In the genomic region with DNA sequence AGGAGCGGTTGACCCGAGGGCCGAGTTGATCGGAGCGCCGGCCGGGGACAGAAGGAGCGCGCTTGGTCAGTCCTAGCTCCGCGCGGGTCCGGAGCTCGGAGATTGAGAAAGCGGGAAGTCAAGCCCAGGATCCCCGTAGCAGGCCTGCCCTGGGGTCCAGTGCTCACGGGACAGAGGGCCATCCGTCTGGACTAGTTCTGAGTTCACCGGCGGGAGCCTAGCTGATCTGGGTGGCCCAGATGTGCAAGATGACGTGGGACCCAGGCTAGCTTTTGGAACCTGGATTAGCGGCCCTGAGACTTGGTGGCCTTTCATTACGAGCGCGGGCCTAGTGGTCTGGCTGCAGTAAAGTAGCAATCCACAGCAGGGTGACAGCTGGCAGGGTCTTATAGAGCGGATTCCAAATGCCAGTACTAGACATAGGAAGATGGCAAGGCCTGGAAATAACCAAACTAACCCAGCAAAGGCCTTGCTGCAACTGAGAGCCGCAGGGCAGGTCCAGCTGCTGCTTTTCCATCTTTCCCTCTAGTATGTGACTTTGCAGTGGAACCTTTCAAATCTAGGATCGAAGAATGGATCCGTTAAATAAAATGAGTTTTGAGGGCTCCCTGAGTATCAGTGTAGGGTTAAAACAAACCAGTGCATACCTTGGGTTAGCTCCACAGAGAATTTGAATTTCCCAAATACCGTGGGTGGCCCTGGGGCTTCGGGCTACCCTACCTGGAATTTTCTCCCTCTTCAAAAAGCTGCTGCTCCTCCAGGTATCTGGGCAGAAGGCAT, we compare ENCODE assay signal across 8 mouse cellular contexts. TPM values are rescaled to one million over a fixed set of nuclear protein-coding genes. Genes with fewer than 3 reads are reported as not detected.
DNase-seq lines count a peak whose midpoint lies in the region; ATAC-seq and TF ChIP-seq lines count a peak whose summit lies in the region.

No protein-coding gene starts in this region.

- intact Hi-C loops in left cerebral cortex, postnatal 4 days (cut with DNase I) = no loop called here

- no peaks in the 10 kb centered on the region for H3K4me1 ChIP-seq in liver, adult 2 months (ENCODE audit: control insufficient read depth, insufficient read depth, low read length)
- H3K4me1 ChIP-seq in embryonic facial prominence, embryonic 12.5 days = peaks cover 6% of the 10 kb centered on the region
- H3K4me1 ChIP-seq in hindbrain, postnatal 0 days (ENCODE audit: insufficient read depth, low read length) = 0 out of 2 replicates have a peak, but pooled peaks cover 6% of the 10 kb centered on the region
- peaks cover 16% of the 10 kb centered on the region for H3K4me1 ChIP-seq in midbrain, embryonic 15.5 days

- no peaks in the 10 kb centered on the region for H3K9me3 ChIP-seq in embryonic facial prominence, embryonic 12.5 days
- H3K9me3 ChIP-seq in hindbrain, postnatal 0 days (ENCODE audit: low read length) = no peaks in the 10 kb centered on the region
- H3K9me3 ChIP-seq in midbrain, embryonic 15.5 days = no peaks in the 10 kb centered on the region

- ATAC-seq in embryonic facial prominence, embryonic 12.5 days (ENCODE audit: insufficient number of reproducible peaks, insufficient read depth, low FRiP score, low TSS enrichment) = 0 out of 2 replicates have a peak, but pooled peaks have one; percentile 12
- ATAC-seq in hindbrain, postnatal 0 days = peak; percentile 37
- ATAC-seq in midbrain, embryonic 15.5 days (replicated peaks) = peak; percentile 43; the same call in 1 of the 2 replicates

- peak overlapping the region; percentile 32 for H3K9ac ChIP-seq in liver, adult 2 months (ENCODE audit: low read depth, low read length)
- no peak overlapping the region for H3K9ac ChIP-seq in embryonic facial prominence, embryonic 12.5 days
- H3K9ac ChIP-seq in hindbrain, postnatal 0 days (replicated peaks; ENCODE audit: low read length) = peak overlapping the region; percentile 38
- 0 out of 2 replicates have a peak overlapping the region, but pooled peaks have one; percentile 8 for H3K9ac ChIP-seq in midbrain, embryonic 15.5 days

- H3K79me2 ChIP-seq in liver, adult 2 months (ENCODE audit: control insufficient read depth, insufficient read depth, low read length) = no peaks in the 10 kb centered on the region

- peak overlapping the region; percentile 84 for H3K4me3 ChIP-seq in liver, adult 2 months (ENCODE audit: insufficient read depth, low read depth, low read length)
- H3K4me3 ChIP-seq in embryonic facial prominence, embryonic 12.5 days = peak overlapping the region; percentile 50
- peak overlapping the region; percentile 58 for H3K4me3 ChIP-seq in hindbrain, postnatal 0 days (ENCODE audit: low read length)
- H3K4me3 ChIP-seq in midbrain, embryonic 15.5 days = peak overlapping the region; percentile 50

- no peaks in the 10 kb centered on the region for H3K36me3 ChIP-seq in liver, adult 2 months (ENCODE audit: control insufficient read depth, insufficient read depth, low read length)
- no peaks in the 10 kb centered on the region for H3K36me3 ChIP-seq in embryonic facial prominence, embryonic 12.5 days
- H3K36me3 ChIP-seq in hindbrain, postnatal 0 days (ENCODE audit: insufficient read depth, low read length) = no peaks in the 10 kb centered on the region
- no peaks in the 10 kb centered on the region for H3K36me3 ChIP-seq in midbrain, embryonic 15.5 days (replicated peaks)

- H3K27me3 ChIP-seq in liver, adult 2 months (ENCODE audit: control insufficient read depth, insufficient read depth, low read length) = peaks cover 13% of the 10 kb centered on the region
- peaks cover 85% of the 10 kb centered on the region for H3K27me3 ChIP-seq in embryonic facial prominence, embryonic 12.5 days
- peaks cover 86% of the 10 kb centered on the region for H3K27me3 ChIP-seq in hindbrain, postnatal 0 days (ENCODE audit: insufficient read depth, low read length)
- H3K27me3 ChIP-seq in midbrain, embryonic 15.5 days (replicated peaks) = peaks cover 87% of the 10 kb centered on the region

- TF ChIP-seq POLR2A in liver, adult 2 months (IDR thresholded peaks at IDR 0.05; ENCODE audit: extremely low read depth, insufficient read depth, low read length) = no peak

- peak overlapping the region; percentile 96 for H3K4me2 ChIP-seq in embryonic facial prominence, embryonic 12.5 days (replicated peaks)
- H3K4me2 ChIP-seq in hindbrain, postnatal 0 days (ENCODE audit: low read depth, low read length) = peak overlapping the region; percentile 86
- H3K4me2 ChIP-seq in midbrain, embryonic 15.5 days = peak overlapping the region; percentile 93

- DNase-seq in liver, adult 2 months (ENCODE audit: extremely low read depth, low read depth, low spot score) = no peak
- no peak for DNase-seq in liver
- DNase-seq in hindbrain, postnatal 0 days (ENCODE audit: low spot score) = no peak
- no peak for DNase-seq in left cerebral cortex, adult 8-10 months (ENCODE audit: low spot score in 2 of 2)
- no peak for DNase-seq in layer of hippocampus, postnatal 36 days
- DNase-seq in left cerebral cortex, postnatal 4 days = no peak

- no peak overlapping the region for H3K27ac ChIP-seq in liver, adult 2 months (replicated peaks; ENCODE audit: insufficient read depth, low read depth, low read length)
- H3K27ac ChIP-seq in embryonic facial prominence, embryonic 12.5 days = no peak overlapping the region
- H3K27ac ChIP-seq in hindbrain, postnatal 0 days = no peak overlapping the region
- H3K27ac ChIP-seq in midbrain, embryonic 15.5 days = no peak overlapping the region

- WGBS in liver, adult 2 months = 10% methylated on average over 31 of the region's 31 CpGs
- WGBS in embryonic facial prominence, embryonic 12.5 days = 1% methylated on average over 31 of the region's 31 CpGs
- WGBS in hindbrain, postnatal 0 days = 3% methylated on average over 31 of the region's 31 CpGs
- WGBS in midbrain, embryonic 15.5 days = 2% methylated on average over 31 of the region's 31 CpGs

- no peak for TF ChIP-seq CTCF in liver, adult 2 months (IDR thresholded peaks at IDR 0.05; ENCODE audit: low read depth, low read length)
- TF ChIP-seq CTCF in hindbrain, postnatal 0 days (IDR thresholded peaks at IDR 0.05; ENCODE audit: low read depth) = no peak

RNA-seq across cellular contexts. Expression of gene Cdkn2a, which starts 1.2 kb away (rescaled TPM):
- 0.37 TPM in 1 of 2 replicates, not detected in the other for total RNA-seq in liver, adult 2 months (2014; rRNA removed)
- 0.16 TPM in 1 of 2 replicates, not detected in the other for polyA plus RNA-seq in liver, adult 2 months (2012; rRNA removed)
- not detected in 2 replicates for polyA plus RNA-seq in embryonic facial prominence, embryonic 12.5 days (2016; fragmentation: Nextera tagmentation; extraction: Ambion mirVana)
- total RNA-seq in hindbrain, postnatal 0 days (2014; rRNA removed) = not detected in 2 replicates
- polyA plus RNA-seq in hindbrain, postnatal 0 days (2015; fragmentation: Nextera tagmentation; extraction: Ambion mirVana) = not detected in 2 replicates
- polyA plus RNA-seq in midbrain, embryonic 15.5 days (2015; fragmentation: Nextera tagmentation; extraction: Ambion mirVana) = not detected in 2 replicates
- 1 to 10 TPM in 1 of 4 experiments, under 1 TPM in 3; 0.74 to 1.2 (median 0.79) TPM for total RNA-seq in left cerebral cortex, adult 8-10 months (2022)
- total RNA-seq in layer of hippocampus, postnatal 36 days (2021) = not detected
- under 1 TPM; 0.44 to 0.54 TPM for total RNA-seq in left cerebral cortex, postnatal 4 days (2021)

RNA-seq across cellular contexts. Expression of gene Cdkn2b, which starts 15.2 kb away (rescaled TPM):
- total RNA-seq in liver, adult 2 months (2014; rRNA removed) = 0.18 and 0.20 TPM in 2 replicates
- 0.10 and 0.13 TPM in 2 replicates for polyA plus RNA-seq in liver, adult 2 months (2012; rRNA removed)
- polyA plus RNA-seq in embryonic facial prominence, embryonic 12.5 days (2016; fragmentation: Nextera tagmentation; extraction: Ambion mirVana) = 1.7 and 2.0 TPM in 2 replicates
- total RNA-seq in hindbrain, postnatal 0 days (2014; rRNA removed) = 3.4 and 5.7 TPM in 2 replicates
- 2.3 TPM in 2 replicates for polyA plus RNA-seq in hindbrain, postnatal 0 days (2015; fragmentation: Nextera tagmentation; extraction: Ambion mirVana)
- 0.71 and 1.1 TPM in 2 replicates for polyA plus RNA-seq in midbrain, embryonic 15.5 days (2015; fragmentation: Nextera tagmentation; extraction: Ambion mirVana)
- total RNA-seq in left cerebral cortex, adult 8-10 months (2022) = 1 to 10 TPM in 2 of 4 experiments, under 1 TPM in 2; 0.78 to 1.4 (median 1.0) TPM
- 1 to 10 TPM; 1.4 to 1.7 TPM for total RNA-seq in layer of hippocampus, postnatal 36 days (2021)
- 1 to 10 TPM; 1.3 TPM for total RNA-seq in left cerebral cortex, postnatal 4 days (2021)
